Comparison of ENCODE assay signal across 16 mouse cellular contexts in the genomic region with DNA sequence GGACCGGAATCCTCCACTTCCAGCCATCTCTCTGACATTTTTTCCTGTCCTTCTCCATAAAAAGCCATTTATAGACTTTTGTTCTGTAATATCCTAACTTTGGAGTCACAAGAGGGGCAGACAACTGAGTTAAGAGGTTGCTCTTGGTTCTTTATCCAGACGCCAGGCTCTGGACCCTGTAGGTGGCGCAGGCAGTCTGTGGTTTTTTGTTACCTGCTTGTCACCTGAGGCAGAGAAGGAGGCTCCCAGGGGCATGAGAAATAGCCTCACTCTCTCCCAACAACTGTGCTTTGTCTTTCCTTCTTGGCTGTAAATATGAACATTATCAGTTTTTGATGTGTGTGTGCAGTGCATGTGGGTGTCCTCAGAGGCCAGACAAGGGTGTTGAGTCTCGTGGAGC.
DNase-seq lines count a peak whose midpoint lies in the region; ATAC-seq and TF ChIP-seq lines count a peak whose summit lies in the region.
"Had no signal": no experiment of that assay in that cellular context is flagged by ENCODE, and none has a peak within 500 bp of the region (broad histone marks: within the 10 kb centered on the region; RNA-seq: fewer than 3 reads in every experiment).

No protein-coding gene starts in this region.

- no peaks in the 10 kb centered on the region for H3K9me3 ChIP-seq in liver, embryonic 11.5 days (ENCODE audit: control insufficient read depth, low read length)
- H3K9me3 ChIP-seq in CH12.LX (replicated peaks; ENCODE audit: low read length) = peaks cover 10% of the 10 kb centered on the region
- H3K9me3 ChIP-seq in ES-E14 (ENCODE audit: control insufficient read depth, insufficient read depth, low read depth, low read length) = no peaks in the 10 kb centered on the region
- H3K9me3 ChIP-seq: heart, embryonic 15.5 days; hindbrain, embryonic 13.5 days; liver, embryonic 15.5 days had no signal

- no peak for ATAC-seq in liver, embryonic 11.5 days (replicated peaks; ENCODE audit: low FRiP score)

- H3K27ac ChIP-seq in liver, adult 2 months (replicated peaks; ENCODE audit: insufficient read depth, low read depth, low read length) = no peak overlapping the region
- H3K27ac ChIP-seq in liver, embryonic 11.5 days (ENCODE audit: low read depth, low read length) = no peak overlapping the region
- H3K27ac ChIP-seq in CH12.LX (ENCODE audit: insufficient read depth, low read depth) (no peak overlapping the region), ES-E14 (ENCODE audit: insufficient read depth, low read depth, low read length, poor library complexity, severe bottlenecking) (peak overlapping the region; percentile 99; the same call in 1 of the 2 replicates)
- no peak overlapping the region for H3K27ac ChIP-seq in small intestine, adult 2 months (ENCODE audit: insufficient read depth, low read depth, low read length)
- H3K27ac ChIP-seq: heart, embryonic 15.5 days; hindbrain, embryonic 13.5 days; liver, embryonic 15.5 days had no signal

- TF ChIP-seq EP300 in CH12.LX (IDR thresholded peaks at IDR 0.05; ENCODE audit: low read length) = no peak

- TF ChIP-seq CTCF in liver, adult 2 months (IDR thresholded peaks at IDR 0.05; ENCODE audit: low read depth, low read length) = peak; percentile 30
- peak in 1 of 2 experiments; percentile 31; a peak in 1 of 4 replicates for TF ChIP-seq CTCF in CH12.LX (conservative IDR thresholded peaks at IDR 0.05 in 1 of 2, IDR thresholded peaks at IDR 0.05 in 1 of 2; ENCODE audit: low read depth in 2 of 2, low read length in 2 of 2)
- TF ChIP-seq CTCF in small intestine, adult 2 months (IDR thresholded peaks at IDR 0.05; ENCODE audit: extremely low read depth, insufficient read length, insufficient replicate concordance, low read depth, low read length) = peak; percentile 58; the same call in 1 of the 2 replicates

- no peaks in the 10 kb centered on the region for H3K79me2 ChIP-seq in liver, adult 2 months (ENCODE audit: control insufficient read depth, insufficient read depth, low read length)
- H3K79me2 ChIP-seq in CH12.LX (replicated peaks; ENCODE audit: control insufficient read depth, extremely low read depth, insufficient read depth, poor library complexity, severe bottlenecking) = no peaks in the 10 kb centered on the region

- no peaks in the 10 kb centered on the region for H3K4me1 ChIP-seq in liver, adult 2 months (ENCODE audit: control insufficient read depth, insufficient read depth, low read length)
- peaks cover 11% of the 10 kb centered on the region for H3K4me1 ChIP-seq in liver, embryonic 11.5 days (replicated peaks; ENCODE audit: control insufficient read depth, insufficient read depth, low read length)
- peaks cover 3 to 5% of the 10 kb centered on the region in 2 experiments; a peak in 3 of 4 replicates for H3K4me1 ChIP-seq in CH12.LX (ENCODE audit: control insufficient read depth in 1 of 2, insufficient read depth in 2 of 2)
- H3K4me1 ChIP-seq in ES-E14 (ENCODE audit: control insufficient read depth in 2 of 2, insufficient read depth in 2 of 2, low read length in 2 of 2, poor library complexity in 1 of 2) = peaks cover 9 to 33% of the 10 kb centered on the region in 2 experiments
- H3K4me1 ChIP-seq in small intestine, adult 2 months (ENCODE audit: control insufficient read depth, insufficient read depth, insufficient read length, low read length) = no peaks in the 10 kb centered on the region

- no peak for TF ChIP-seq POLR2A in liver, adult 2 months (IDR thresholded peaks at IDR 0.05; ENCODE audit: extremely low read depth, insufficient read depth, low read length)
- no peak for TF ChIP-seq POLR2A in CH12.LX (IDR thresholded peaks at IDR 0.05; ENCODE audit: low read depth, low read length)
- no peak for TF ChIP-seq POLR2A in small intestine, adult 2 months (IDR thresholded peaks at IDR 0.05; ENCODE audit: low read depth, low read length)

- H3K4me3 ChIP-seq in liver, adult 2 months (ENCODE audit: insufficient read depth, low read depth, low read length) = no peak overlapping the region
- H3K4me3 ChIP-seq in liver, embryonic 11.5 days (ENCODE audit: low read depth, low read length) = no peak overlapping the region
- H3K4me3 ChIP-seq in CH12.LX (replicated peaks in 1 of 3; ENCODE audit: low read depth in 2 of 3, low read length in 2 of 3, poor library complexity in 1 of 3) (no peak overlapping the region), ES-E14 (ENCODE audit: insufficient read depth in 1 of 2, low read depth in 1 of 2, low read length in 2 of 2, poor library complexity in 1 of 2, severe bottlenecking in 1 of 2) (no peak overlapping the region)
- no peak overlapping the region for H3K4me3 ChIP-seq in small intestine, adult 2 months (ENCODE audit: low read depth, low read length)
- H3K4me3 ChIP-seq: heart, embryonic 15.5 days; hindbrain, embryonic 13.5 days; liver, embryonic 15.5 days; myocyte had no signal

- in situ Hi-C loops in CH12.LX (cut with MboI; ENCODE audit: low pct_ligation_motif_present, low pct_unique_long_range_greater_than_20kb, low sequenced_read_pairs) (no loop called here), ES-E14 (cut with MboI; ENCODE audit: low sequenced_read_pairs in 2 of 2, unreplicated experiment in 2 of 2) (no loop called here)

- no peaks in the 10 kb centered on the region for H3K36me3 ChIP-seq in liver, adult 2 months (ENCODE audit: control insufficient read depth, insufficient read depth, low read length)
- H3K36me3 ChIP-seq in liver, embryonic 11.5 days (ENCODE audit: control insufficient read depth, insufficient read depth, low read length) = no peaks in the 10 kb centered on the region
- no peaks in the 10 kb centered on the region for H3K36me3 ChIP-seq in CH12.LX (replicated peaks in 1 of 2; ENCODE audit: control insufficient read depth in 1 of 2, insufficient read depth in 1 of 2, low read length in 1 of 2)
- no peaks in the 10 kb centered on the region for H3K36me3 ChIP-seq in ES-E14 (ENCODE audit: control insufficient read depth, insufficient read depth, low read length, poor library complexity, severe bottlenecking)
- H3K36me3 ChIP-seq in small intestine, adult 2 months (ENCODE audit: control insufficient read depth, insufficient read depth, low read length) = no peaks in the 10 kb centered on the region
- H3K36me3 ChIP-seq: heart, embryonic 15.5 days; hindbrain, embryonic 13.5 days; liver, embryonic 15.5 days had no signal

- 76% methylated on average over 4 of the region's 4 CpGs for WGBS in liver, adult 2 months
- 66% methylated on average over 4 of the region's 4 CpGs for WGBS in liver, embryonic 11.5 days
- 56% methylated on average over 4 of the region's 4 CpGs for WGBS in small intestine, adult 2 months

- H3K4me2 ChIP-seq in liver, embryonic 11.5 days = no peak overlapping the region
- H3K4me2 ChIP-seq in CH12.LX (ENCODE audit: insufficient read depth, low read depth, poor library complexity, severe bottlenecking) = no peak overlapping the region
- H3K4me2 ChIP-seq: heart, embryonic 15.5 days; hindbrain, embryonic 13.5 days; liver, embryonic 15.5 days had no signal

- TF ChIP-seq RAD21 in CH12.LX (IDR thresholded peaks at IDR 0.05; ENCODE audit: low read depth, low read length) = peak; percentile 35

- peaks cover 8% of the 10 kb centered on the region; the same call in 1 of the 2 replicates for H3K27me3 ChIP-seq in liver, adult 2 months (ENCODE audit: control insufficient read depth, insufficient read depth, low read length)
- H3K27me3 ChIP-seq in liver, embryonic 11.5 days (replicated peaks; ENCODE audit: control insufficient read depth, insufficient read depth, low read length) = peaks cover 22% of the 10 kb centered on the region
- H3K27me3 ChIP-seq in CH12.LX (replicated peaks) = no peaks in the 10 kb centered on the region
- no peaks in the 10 kb centered on the region for H3K27me3 ChIP-seq in small intestine, adult 2 months (ENCODE audit: control insufficient read depth, insufficient read depth, low read length)

- no peak overlapping the region for H3K9ac ChIP-seq in liver, adult 2 months (ENCODE audit: low read depth, low read length)
- H3K9ac ChIP-seq in liver, embryonic 11.5 days (ENCODE audit: low read depth, low read length) = no peak overlapping the region
- H3K9ac ChIP-seq in CH12.LX (ENCODE audit: insufficient read depth, low read depth) (no peak overlapping the region), ES-E14 (ENCODE audit: insufficient read depth, low read depth, low read length, poor library complexity, severe bottlenecking) (peak overlapping the region; percentile 50; the same call in 1 of the 2 replicates)
- H3K9ac ChIP-seq: heart, embryonic 15.5 days; hindbrain, embryonic 13.5 days; liver, embryonic 15.5 days had no signal

- dilution Hi-C loops in CH12.LX (cut with MboI; ENCODE audit: extremely low pct_ligation_motif_present, extremely low pct_unique_long_range_greater_than_20kb, low sequenced_read_pairs) = no loop called here

- no peak for DNase-seq in liver, adult 2 months (ENCODE audit: extremely low read depth, low read depth, low spot score)
- DNase-seq in liver, embryonic 11.5 days (ENCODE audit: low spot score) = no peak
- DNase-seq in CH12.LX (ENCODE audit: extremely low read depth) (no peak), ES-E14 (ENCODE audit: low read depth, low spot score) (no peak)
- no peak for DNase-seq in adrenal gland, adult 2 months
- DNase-seq in gastrocnemius, adult 18-20 months (ENCODE audit: low spot score) = no peak
- DNase-seq: adrenal gland, postnatal 14 days; cerebellum, adult 9-10 months; embryo, embryonic 11 days; gastrocnemius, postnatal 36 days; kidney, adult 8-10 months had no signal

TF ChIP-seq in CH12.LX, 34 proteins besides CTCF, POLR2A, EP300 and RAD21:
- TF ChIP-seq JUND (conservative IDR thresholded peaks at IDR 0.05; ENCODE audit: low read depth, low read length) (no peak), ZKSCAN1 (IDR thresholded peaks at IDR 0.05; ENCODE audit: borderline replicate concordance, low read depth, low read length) (no peak), MYC (IDR thresholded peaks at IDR 0.05; ENCODE audit: low read depth, low read length) (no peak), SMC3 (IDR thresholded peaks at IDR 0.05; ENCODE audit: low read depth, low read length) (peak; percentile 24; the same call in 1 of the 2 replicates), CHD2 (IDR thresholded peaks at IDR 0.05; ENCODE audit: low read length) (no peak)
TF ChIP-seq in CH12.LX: peak in this region for 1.

TF ChIP-seq in ES-E14, 5 proteins besides CTCF, POLR2A, EP300 and RAD21:
- TF ChIP-seq CHD2 (IDR thresholded peaks at IDR 0.05; ENCODE audit: low read depth, low read length) (no peak), HCFC1 (IDR thresholded peaks at IDR 0.05; ENCODE audit: borderline replicate concordance, insufficient read depth, low read length) (no peak), ZC3H11A (IDR thresholded peaks at IDR 0.05; ENCODE audit: borderline replicate concordance, low read depth, low read length) (no peak; the same call in 1 of the 2 replicates), ZNF384 (IDR thresholded peaks at IDR 0.05; ENCODE audit: low read depth, low read length) (no peak), MAFK (IDR thresholded peaks at IDR 0.05; ENCODE audit: insufficient read depth, low read depth, low read length) (no peak)
TF ChIP-seq in ES-E14: peak in this region for 0.
